In genomic region chr14:60738434-60738938, GRCm38 (mm10) we compare ENCODE assay signal across 8 mouse cellular contexts. TPM values are rescaled to one million over a fixed set of nuclear protein-coding genes. Genes with fewer than 3 reads are reported as not detected.
DNase-seq lines count a peak whose midpoint lies in the region; ATAC-seq and TF ChIP-seq lines count a peak whose summit lies in the region.

No protein-coding gene starts in this region.

- peaks cover 33% of the 10 kb centered on the region for H3K4me1 ChIP-seq in hindbrain, postnatal 0 days (ENCODE audit: insufficient read depth, low read length)

- no peaks in the 10 kb centered on the region for H3K27me3 ChIP-seq in hindbrain, postnatal 0 days (ENCODE audit: insufficient read depth, low read length)

- no peaks in the 10 kb centered on the region for H3K9me3 ChIP-seq in hindbrain, postnatal 0 days (ENCODE audit: low read length)

- H3K4me2 ChIP-seq in hindbrain, postnatal 0 days (ENCODE audit: low read depth, low read length): no peak overlapping the region

- no peaks in the 10 kb centered on the region for H3K36me3 ChIP-seq in hindbrain, postnatal 0 days (ENCODE audit: insufficient read depth, low read length)

- no peak for ATAC-seq in hindbrain, postnatal 0 days
- peak; percentile 40 for ATAC-seq in megakaryocyte, adult 5-6 weeks (ENCODE audit: poor library complexity, severe bottlenecking)

- peak overlapping the region; percentile 7; the same call in 1 of the 2 replicates for H3K27ac ChIP-seq in hindbrain, postnatal 0 days

- WGBS in hindbrain, postnatal 0 days: 63% methylated on average over 10 of the region's 10 CpGs

- DNase-seq in heart, adult 11 months: peak; percentile 93
- no peak for DNase-seq in heart, adult 8-10 months (ENCODE audit: low spot score)
- peak; percentile 67 for DNase-seq in T-cell, adult 2 months (ENCODE audit: low spot score)
- no peak for DNase-seq in hindbrain, postnatal 0 days (ENCODE audit: low spot score)
- DNase-seq in left cerebral cortex, adult 18-20 months (ENCODE audit: low spot score in 2 of 2): no peak
- DNase-seq in kidney, postnatal 4 days: no peak
- no peak for DNase-seq in cerebellum, postnatal 10 days

- no peak overlapping the region for H3K4me3 ChIP-seq in hindbrain, postnatal 0 days (ENCODE audit: low read length)

- no peak overlapping the region for H3K9ac ChIP-seq in hindbrain, postnatal 0 days (replicated peaks; ENCODE audit: low read length)

- no peak for TF ChIP-seq CTCF in hindbrain, postnatal 0 days (IDR thresholded peaks at IDR 0.05; ENCODE audit: low read depth)

RNA-seq across cellular contexts. Expression of gene C1qtnf9, which starts 29.4 kb away (rescaled TPM):
- total RNA-seq in heart, adult 8-10 months (2022): 10 to 100 TPM; 39.4 to 49.7 (median 43.6) TPM
- not detected in 2 replicates for total RNA-seq in hindbrain, postnatal 0 days (2014; rRNA removed)
- polyA plus RNA-seq in hindbrain, postnatal 0 days (2015; fragmentation: Nextera tagmentation; extraction: Ambion mirVana): 0.19 and 0.24 TPM in 2 replicates
- total RNA-seq in megakaryocyte, adult 5-6 weeks (2015): not detected in 2 replicates
- total RNA-seq in megakaryocyte, adult 5-6 weeks (2017): not detected in 2 replicates
- under 1 TPM; 0.28 to 0.37 TPM for total RNA-seq in left cerebral cortex, adult 18-20 months (2021)

RNA-seq across cellular contexts. Expression of gene Mipep, which starts 45.9 kb away (rescaled TPM):
- total RNA-seq in heart, adult 8-10 months (2022): 10 to 100 TPM; 70.6 to 75.9 (median 73.6) TPM
- total RNA-seq in hindbrain, postnatal 0 days (2014; rRNA removed): 31.7 and 33.1 TPM in 2 replicates
- 15.7 and 17.5 TPM in 2 replicates for polyA plus RNA-seq in hindbrain, postnatal 0 days (2015; fragmentation: Nextera tagmentation; extraction: Ambion mirVana)
- total RNA-seq in megakaryocyte, adult 5-6 weeks (2015): 6.1 and 7.5 TPM in 2 replicates
- total RNA-seq in megakaryocyte, adult 5-6 weeks (2017): 11.4 and 12.0 TPM in 2 replicates
- 10 to 100 TPM; 25.9 TPM for total RNA-seq in left cerebral cortex, adult 18-20 months (2021)

Comparison
In these comparisons a context has a peak if more than half of its experiments do, and no peak if none do; other contexts are left out.
1. DNase-seq: peak in heart, adult 11 months (single experiment) and T-cell, adult 2 months (single experiment); none in heart, adult 8-10 months (single experiment), hindbrain, postnatal 0 days (single experiment), left cerebral cortex, adult 18-20 months (0 of 2), kidney, postnatal 4 days (0 of 2) and cerebellum, postnatal 10 days (0 of 2).
2. RNA of gene C1qtnf9, which starts 29.4 kb away (total RNA-seq): 39.4 to 49.7 TPM in heart, adult 8-10 months; 0.28 to 0.37 TPM in left cerebral cortex, adult 18-20 months, not detected in hindbrain, postnatal 0 days and not detected in megakaryocyte, adult 5-6 weeks; every median in the first group is over 10 times any median in the second.